ENCODE assay signal across 17 mouse cellular contexts in the genomic region with DNA sequence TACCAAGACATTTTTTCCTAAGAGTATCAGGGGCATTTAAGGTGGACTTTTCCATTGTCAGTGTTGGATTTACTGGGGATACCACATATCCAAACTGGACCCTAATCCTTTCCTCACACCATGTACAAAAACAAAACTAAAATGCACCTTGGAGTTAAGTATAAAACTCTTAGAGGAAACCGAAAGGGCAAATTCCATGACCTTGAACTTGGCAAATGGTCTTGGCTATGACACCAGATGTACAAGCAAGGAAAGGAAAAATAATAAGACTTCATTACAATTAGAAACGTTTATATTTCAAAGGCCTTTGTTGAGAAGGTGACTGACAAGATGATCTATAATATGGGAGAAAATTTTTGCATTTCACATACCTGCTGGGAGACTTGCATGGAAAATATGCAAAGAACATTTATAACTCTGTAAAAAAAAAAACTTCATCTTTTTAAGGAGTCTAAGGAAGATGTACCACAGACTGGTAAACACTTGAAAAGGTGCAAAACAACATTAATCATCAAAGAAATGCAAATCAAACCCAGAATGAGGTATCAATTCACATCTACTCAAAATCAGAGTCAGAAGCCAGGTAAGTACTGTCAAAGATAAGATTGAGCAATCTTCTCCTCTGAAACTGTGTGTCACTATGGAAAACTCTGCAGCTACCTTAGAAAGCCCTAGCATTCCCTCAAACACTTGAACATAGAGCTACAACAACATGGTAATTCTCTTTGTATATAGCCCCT.
"Had no signal": no experiment of that assay in that cellular context is flagged by ENCODE, and none has a peak within 500 bp of the region (broad histone marks: within the 10 kb centered on the region; RNA-seq: fewer than 3 reads in every experiment).

No protein-coding gene starts in this region.

- ATAC-seq: lung, postnatal 0 days; midbrain, embryonic 13.5 days; midbrain, embryonic 15.5 days had no signal

- H3K27me3 ChIP-seq: lung, embryonic 15.5 days; midbrain, embryonic 13.5 days; midbrain, embryonic 15.5 days; neural tube, embryonic 12.5 days; stomach, embryonic 15.5 days had no signal

- H3K4me1 ChIP-seq: lung, embryonic 15.5 days; midbrain, embryonic 13.5 days; midbrain, embryonic 15.5 days; neural tube, embryonic 12.5 days; stomach, embryonic 15.5 days had no signal

- H3K4me3 ChIP-seq: lung, embryonic 15.5 days; megakaryocyte, embryonic 14.5 days; midbrain, embryonic 13.5 days; midbrain, embryonic 15.5 days; neural tube, embryonic 12.5 days; stomach, embryonic 15.5 days had no signal

- H3K4me2 ChIP-seq: lung, embryonic 15.5 days; midbrain, embryonic 11.5 days; midbrain, embryonic 13.5 days; midbrain, embryonic 15.5 days; neural tube, embryonic 12.5 days; stomach, embryonic 15.5 days had no signal

- H3K27ac ChIP-seq: lung, embryonic 15.5 days; macrophage; midbrain, embryonic 13.5 days; midbrain, embryonic 15.5 days; neural tube, embryonic 12.5 days; stomach, embryonic 15.5 days; stomach, postnatal 0 days had no signal

- DNase-seq: lung, adult 2 months; lung, postnatal 14 days; lung, postnatal 36 days; right cerebral cortex, postnatal 14 days; thymus, adult 2 months; thymus, postnatal 25 days; thymus, postnatal 4 days had no signal

- H3K36me3 ChIP-seq: lung, embryonic 15.5 days; midbrain, embryonic 13.5 days; midbrain, embryonic 15.5 days; neural tube, embryonic 12.5 days; stomach, embryonic 15.5 days had no signal

- H3K9me3 ChIP-seq: lung, embryonic 15.5 days; midbrain, embryonic 13.5 days; stomach, embryonic 15.5 days had no signal

- H3K9ac ChIP-seq: lung, embryonic 15.5 days; midbrain, embryonic 13.5 days; midbrain, embryonic 15.5 days; neural tube, embryonic 12.5 days; stomach, embryonic 15.5 days had no signal
